Mouse (Mus musculus) CD8-positive naive resting alpha-beta T cell, adult 2 months (primary cell): Measurements from ENCODE around the gene Acot13.
"Not testable (repeated sequence)": the region's sequence is repeated elsewhere in the genome, so short reads cannot be mapped to it uniquely, and the experiment has no call there.

Source experiments
- DNase-seq, 2 experiments: peaks; one replicate each; pipeline ENCODE4 v3.0.0; 2022; ENCODE audit warnings: low read depth in 2 of 2, low spot score in 2 of 2

Gene Acot13

GRCm38 (mm10) chr13:24831353-24832130, at the start of gene Acot13, which contains the start of gene Tdp2:
TSS of gene Acot13 (minus strand) at chr13:24831540.
TSS of gene Tdp2 (plus strand) at chr13:24831679.
- peak; percentile 92 to 94 for DNase-seq

- DNase-seq = no peak
Measured at GRCm38 (mm10) chr13:24880704-24881103, 49.4 kb upstream of the Acot13 start.

- DNase-seq = no peak
Measured at GRCm38 (mm10) chr13:24880208-24880607, 48.9 kb upstream of the Acot13 start.

GRCm38 (mm10) chr13:24879359-24880040, 48.2 kb upstream of the Acot13 start:
- no peak for DNase-seq

- DNase-seq = no peak
Measured at GRCm38 (mm10) chr13:24868233-24868632, 36.9 kb upstream of the Acot13 start.

GRCm38 (mm10) chr13:24867789-24868188, 36.4 kb upstream of the Acot13 start:
- no peak for DNase-seq

GRCm38 (mm10) chr13:24866430-24867402, 35.4 kb upstream of the Acot13 start:
- DNase-seq = no peak

- DNase-seq = peak; percentile 54 to 70
Measured at GRCm38 (mm10) chr13:24862520-24862919, 31.2 kb upstream of the Acot13 start.

GRCm38 (mm10) chr13:24862021-24862420, 30.7 kb upstream of the Acot13 start:
- DNase-seq = no peak

- DNase-seq = no peak
Measured at GRCm38 (mm10) chr13:24861084-24861483, 29.7 kb upstream of the Acot13 start.

GRCm38 (mm10) chr13:24859115-24859514, 27.8 kb upstream of the Acot13 start:
- DNase-seq = no peak

- DNase-seq = no peak
Measured at GRCm38 (mm10) chr13:24852570-24852969, 21.2 kb upstream of the Acot13 start.

- no peak for DNase-seq
Measured at GRCm38 (mm10) chr13:24851989-24852388, 20.6 kb upstream of the Acot13 start.

GRCm38 (mm10) chr13:24849318-24849717, 18.0 kb upstream of the Acot13 start:
- no peak for DNase-seq

GRCm38 (mm10) chr13:24844983-24845955, 13.9 kb upstream of the Acot13 start, which contains the start of gene D130043K22Rik:
TSS of gene D130043K22Rik (plus strand) at chr13:24845135.
- DNase-seq = peak in 1 of 2 experiments; percentile 5

GRCm38 (mm10) chr13:24841702-24842101, 10.4 kb upstream of the Acot13 start:
- no peak for DNase-seq

GRCm38 (mm10) chr13:24839831-24840230, 8.5 kb upstream of the Acot13 start:
- DNase-seq = no peak

GRCm38 (mm10) chr13:24837765-24838164, 6.4 kb upstream of the Acot13 start:
- not testable (repeated sequence) for DNase-seq

GRCm38 (mm10) chr13:24832811-24833155, 1.4 kb upstream of the Acot13 start:
- DNase-seq = no peak
